Mouse (Mus musculus): ENCODE data around the gene Myh10.

The Myh10 gene

DNA sequence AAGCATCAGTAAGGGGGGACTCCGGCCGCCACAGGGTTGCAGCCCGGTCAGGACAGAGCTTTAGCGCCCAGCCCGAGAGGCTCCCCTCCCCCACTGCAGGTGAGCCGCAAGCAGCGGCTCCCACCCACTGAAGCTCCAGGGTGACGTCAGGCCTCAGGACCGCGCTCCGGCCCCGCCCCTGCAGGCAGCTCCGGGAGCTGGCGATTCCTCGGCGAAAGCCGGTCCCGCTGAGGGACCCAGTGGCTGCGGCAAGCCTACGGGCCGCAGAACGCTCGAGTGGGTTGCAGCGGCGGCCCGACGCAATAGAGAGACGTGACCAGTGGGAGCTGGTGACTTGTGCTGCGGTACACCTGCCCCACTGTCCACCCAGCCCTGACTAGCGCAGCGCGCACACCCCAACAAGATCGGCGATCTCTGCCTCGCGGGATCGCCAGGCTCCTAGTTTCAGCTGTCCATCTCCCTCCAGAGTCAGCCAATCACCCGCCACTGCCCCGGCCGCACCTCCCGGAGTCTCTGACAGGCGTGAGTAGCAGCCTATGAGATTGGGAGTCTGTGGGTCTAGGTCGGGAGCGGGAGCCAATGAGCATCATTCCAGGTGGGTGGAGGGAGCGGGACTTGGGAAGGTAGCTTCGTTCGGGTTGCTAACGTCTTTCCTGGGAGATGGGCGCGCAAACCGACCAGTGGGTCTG is at the start of gene Myh10:
Gene Myh10, plus strand, starts transcription at position 239 of the 689 bp plus-strand sequence.
- peak; percentile 99 for DNase-seq

DNA sequence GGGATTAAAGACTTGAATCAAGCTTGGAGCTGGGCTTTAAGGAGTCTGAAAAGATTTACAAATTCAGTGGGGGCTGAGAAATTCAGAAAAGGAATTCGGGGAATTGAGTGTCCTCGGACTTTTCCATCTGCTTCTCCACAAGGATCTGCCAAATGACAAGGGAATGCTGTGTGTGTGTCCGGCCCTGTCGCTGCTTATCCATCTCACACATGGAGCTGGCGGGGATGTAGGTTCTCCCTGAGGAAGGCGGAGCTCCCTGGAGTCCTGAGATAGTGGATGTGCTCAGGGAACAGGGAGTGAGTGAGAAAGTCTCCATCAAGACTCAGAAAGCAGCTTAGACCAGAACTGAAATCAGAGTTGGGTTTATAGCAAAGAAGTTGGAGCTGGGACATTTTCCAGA is 46.6 kb upstream of the Myh10 start:
- peak; percentile 54 for DNase-seq

DNA sequence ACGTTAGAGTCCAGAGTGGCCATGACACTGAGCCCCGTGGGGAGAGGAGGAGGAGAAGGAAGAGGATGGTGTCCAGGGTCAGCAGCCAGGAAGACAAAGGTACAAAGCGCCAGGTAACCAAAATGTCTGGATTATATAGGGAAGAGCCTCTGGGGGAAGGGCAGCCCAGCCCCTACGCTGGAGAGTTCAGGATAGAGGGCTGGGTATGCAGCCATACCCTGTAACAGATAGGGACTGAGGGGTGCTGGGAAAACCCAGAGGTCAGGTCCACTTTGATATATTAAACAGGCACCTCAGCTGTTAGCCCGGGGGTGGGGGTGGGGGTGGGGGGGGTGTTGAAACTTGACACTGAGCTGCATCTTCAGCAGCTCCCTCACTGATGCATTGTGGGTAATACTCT is 43.6 kb upstream of the Myh10 start:
- DNase-seq, result no peak

DNA sequence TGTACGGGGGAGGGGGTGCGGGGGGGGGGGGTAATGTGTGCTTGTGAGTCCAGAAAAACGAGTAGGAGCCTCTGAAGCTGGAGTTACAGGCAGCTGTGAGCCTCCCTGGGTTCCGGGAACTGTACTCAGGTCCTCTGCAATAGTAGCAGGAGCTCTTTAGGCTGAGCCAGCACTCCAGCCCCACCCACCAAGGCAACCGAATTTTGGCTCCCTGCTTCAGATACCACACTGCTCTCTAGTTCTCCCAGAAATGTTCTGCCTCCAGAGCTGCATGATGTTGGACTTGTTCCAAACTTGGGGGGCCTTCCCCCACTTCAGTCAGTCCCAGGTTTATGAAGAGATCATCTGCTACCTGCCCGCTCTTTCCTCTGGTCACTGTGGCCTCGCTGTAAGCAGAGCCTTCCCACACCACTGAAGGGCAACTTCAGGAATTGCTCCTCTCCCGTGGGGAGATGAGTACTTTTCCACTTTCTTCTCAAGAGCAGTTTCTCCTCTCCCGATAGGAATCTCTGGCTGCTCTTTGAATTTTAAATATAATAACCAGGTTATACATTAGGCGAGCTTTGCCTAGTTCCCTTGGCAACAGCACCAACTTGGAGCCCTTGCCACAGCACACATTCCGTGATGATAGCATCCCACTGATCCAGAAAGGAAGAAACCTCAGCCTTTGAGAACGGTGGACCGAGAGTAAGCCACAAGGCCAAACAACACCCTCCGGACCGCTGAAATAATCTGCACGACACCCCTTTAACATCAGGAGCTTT is 42.8 kb upstream of the Myh10 start:
- no peak for DNase-seq

DNA sequence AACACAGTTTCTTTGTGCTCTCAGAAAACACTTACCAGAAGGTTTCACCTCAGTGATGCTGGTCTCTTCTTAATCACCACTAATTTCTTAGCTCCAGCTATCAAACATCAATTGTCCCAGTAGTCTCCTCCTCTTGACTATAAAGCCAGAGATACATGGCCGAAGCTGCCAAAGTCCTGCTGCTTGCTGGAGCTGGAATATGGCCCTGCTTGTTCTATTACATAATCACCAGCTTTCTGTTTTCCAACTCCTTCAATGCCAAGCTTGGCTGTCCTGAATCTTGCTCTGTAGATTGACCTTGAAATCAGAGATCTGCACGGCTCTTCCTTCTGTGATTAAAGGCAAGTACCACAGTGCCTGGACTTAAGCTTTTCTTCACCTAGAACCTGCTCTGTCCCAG is 39.8 kb upstream of the Myh10 start:
- peak; percentile 33 for DNase-seq

DNA sequence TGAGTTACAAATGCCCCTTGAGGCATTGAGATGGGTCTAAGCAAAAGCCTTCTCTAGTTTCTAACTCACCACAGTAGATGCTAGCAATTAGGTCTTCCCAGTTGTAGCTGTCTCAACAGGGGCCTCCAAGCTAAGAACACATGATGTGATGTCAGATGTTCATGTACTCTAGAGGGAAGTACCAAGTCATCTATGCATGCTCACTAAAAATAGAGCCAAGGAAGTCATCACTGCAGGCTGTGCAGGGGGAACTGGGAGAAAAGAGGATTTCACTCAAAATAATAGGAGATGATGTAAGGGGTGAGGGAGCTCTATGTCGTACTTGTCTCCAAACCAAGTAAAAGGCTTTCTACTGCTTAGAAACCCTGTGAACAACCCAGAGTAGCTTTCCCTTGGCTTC is 35.8 kb upstream of the Myh10 start:
- DNase-seq, result no peak

DNA sequence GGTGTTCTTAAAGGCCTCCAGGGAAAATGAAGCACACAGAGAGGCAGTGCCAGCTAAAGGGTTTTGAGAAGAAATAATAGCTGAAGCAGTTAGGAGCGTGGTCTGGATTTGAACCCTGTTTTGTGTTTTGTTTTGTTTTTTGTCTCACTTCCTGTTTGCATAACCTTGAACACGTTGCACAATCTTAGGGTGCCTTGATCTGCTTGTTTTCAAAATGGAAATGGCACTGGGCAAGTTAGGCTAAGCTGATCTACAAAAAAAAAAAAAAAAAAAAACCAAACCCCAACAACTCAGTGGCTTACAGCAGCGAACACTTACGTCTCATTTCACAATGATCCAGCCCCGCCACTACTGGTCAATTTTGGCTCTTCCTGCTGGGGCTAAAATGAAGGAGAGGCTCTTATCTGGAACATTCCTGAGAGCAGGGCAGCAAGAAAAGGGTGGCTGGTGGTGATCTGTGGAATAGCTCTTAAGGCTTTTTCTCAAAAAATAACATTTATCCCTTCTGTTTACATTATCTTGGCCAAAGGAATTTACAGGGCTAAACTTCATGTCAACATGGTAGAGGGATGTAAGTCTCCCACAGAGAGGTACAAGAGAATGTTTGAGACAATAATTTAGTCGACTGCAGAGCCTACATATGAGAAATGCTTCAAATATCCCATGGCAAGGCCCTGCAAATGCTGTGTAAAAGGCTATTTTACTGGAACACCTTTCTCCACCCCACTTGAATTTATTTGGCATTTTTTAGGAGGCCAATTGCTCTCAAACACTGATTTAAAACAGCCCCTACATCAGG is 34.3 kb upstream of the Myh10 start:
- DNase-seq, result peak; percentile 49

DNA sequence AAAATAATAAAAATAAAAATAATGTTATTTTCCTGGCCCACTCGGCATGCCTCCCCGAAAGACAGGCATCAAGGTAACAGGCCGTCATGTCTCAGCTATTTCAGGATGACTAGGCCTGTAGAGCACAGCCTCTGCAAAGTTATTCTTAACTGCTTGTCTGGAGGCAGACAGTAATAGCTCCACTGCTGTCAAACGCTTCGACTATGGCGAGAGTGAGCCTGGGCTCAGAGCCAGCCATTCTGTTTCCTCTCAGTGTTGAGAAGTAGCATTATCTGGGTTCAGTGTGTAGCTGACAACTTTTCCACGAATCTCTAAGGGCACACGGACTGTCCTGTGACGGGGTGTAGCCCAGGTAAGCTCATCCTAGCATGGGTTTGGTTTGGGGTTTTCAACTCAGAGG is 33.5 kb upstream of the Myh10 start:
- DNase-seq, result peak; percentile 64

DNA sequence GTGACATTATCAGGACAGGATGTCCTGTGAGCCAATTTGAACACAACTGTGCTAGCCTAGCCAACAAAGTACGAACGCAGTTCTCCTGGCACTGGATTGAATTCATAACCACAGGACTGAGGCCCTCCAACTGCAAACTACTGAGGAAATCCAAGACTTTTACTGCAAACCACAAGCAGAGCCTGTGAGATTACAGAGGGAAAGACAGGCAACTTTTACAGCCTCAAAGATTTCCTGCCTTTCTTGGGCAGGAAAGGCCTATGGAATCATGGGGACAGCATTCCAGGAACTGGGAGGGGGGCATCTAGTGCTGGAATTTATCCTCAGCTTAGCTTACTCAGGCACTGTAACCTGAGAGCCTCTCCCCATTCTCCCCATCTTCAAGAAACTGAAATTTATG is 26.0 kb upstream of the Myh10 start:
- DNase-seq, result no peak

DNA sequence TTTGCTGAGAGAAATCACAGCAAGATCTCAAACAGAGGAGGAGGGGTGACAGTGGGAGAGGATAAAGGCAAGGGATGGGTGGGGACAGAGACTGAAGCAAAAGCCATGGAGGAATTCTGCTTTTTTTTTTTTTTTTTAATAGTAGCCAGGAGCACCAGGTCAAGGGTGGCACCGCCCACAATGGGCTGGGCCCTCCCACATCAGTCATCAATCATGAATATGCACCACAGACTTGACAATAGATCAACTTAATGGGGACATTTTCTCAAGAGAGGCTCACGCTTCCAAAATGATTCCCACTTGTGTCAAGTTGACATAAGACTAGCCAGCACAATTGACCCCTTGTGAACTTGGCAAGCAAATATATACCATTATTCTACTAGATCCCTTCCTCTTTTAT is 25.1 kb upstream of the Myh10 start:
- no peak for DNase-seq

DNA sequence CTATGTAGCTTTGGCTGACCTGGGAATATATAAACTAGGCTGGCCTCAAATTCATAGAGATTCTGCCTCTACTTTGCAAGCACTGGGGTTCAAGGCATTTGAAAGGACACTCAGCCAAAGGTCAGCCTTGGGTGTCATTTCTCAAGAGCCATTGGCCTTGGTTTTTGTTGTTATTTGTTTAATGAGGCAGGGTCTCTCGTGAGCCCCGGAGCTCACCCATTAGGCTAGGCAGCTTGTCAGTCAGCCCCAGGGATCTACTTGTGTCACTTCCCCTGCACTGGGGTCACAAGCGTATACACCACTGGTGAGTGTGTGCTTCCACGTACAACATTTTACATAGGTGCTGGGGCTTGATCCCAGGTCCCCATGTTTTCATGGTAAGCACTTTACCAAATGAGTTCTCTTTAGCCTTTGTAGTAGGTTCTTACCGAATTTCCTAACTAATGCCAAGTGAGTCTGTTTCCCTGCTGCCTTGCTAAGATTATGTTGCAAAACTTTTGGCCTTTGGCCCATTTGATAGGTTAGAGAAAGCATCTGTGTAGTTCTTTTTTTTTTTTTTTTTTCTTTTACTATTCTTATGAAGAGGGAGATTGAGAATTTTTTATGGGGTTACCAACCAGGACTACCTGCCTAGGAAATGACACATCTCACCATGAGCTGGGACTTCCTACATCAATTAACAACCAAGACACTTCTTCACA is 18.9 kb upstream of the Myh10 start:
- DNase-seq, result peak; percentile 85

DNA sequence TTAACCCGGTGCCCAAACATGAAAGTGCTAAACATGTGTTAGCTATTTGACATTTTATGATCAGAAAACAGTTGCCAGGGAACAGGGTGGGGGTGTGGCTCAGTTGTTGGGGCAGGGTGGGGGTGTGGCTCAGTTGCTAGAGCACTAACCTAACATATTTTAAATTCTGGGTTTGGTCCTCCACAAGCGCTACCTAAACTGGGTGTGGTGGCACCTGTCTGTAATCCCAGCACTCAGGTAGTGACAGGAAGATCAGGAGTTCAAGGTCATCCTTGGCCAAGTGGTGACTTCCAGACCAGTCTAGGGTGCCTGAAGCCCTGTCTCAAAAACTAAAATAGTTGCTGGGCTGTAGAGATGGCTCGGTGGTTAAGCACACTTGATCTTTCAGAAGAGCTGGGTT is 17.3 kb upstream of the Myh10 start:
- no peak for DNase-seq

DNA sequence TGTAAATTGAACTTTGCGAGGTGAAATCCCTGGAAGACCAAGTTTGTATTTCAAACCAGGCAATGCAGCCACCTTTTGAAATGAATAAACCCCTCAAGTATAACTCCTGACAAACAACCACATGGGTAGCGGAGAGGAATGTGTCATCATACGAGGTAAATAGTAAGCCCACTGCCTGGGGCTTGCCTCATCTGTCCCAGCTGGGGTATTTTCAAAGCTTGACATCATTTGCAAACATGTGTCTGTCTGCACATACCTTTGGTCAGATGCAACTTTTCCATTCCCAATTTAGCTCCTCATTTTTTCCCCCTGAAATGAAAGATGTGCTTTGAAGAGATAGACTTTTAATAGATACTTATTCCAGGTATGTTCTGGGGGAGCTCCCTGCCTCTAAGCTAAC is 16.7 kb upstream of the Myh10 start:
- no peak for DNase-seq

DNA sequence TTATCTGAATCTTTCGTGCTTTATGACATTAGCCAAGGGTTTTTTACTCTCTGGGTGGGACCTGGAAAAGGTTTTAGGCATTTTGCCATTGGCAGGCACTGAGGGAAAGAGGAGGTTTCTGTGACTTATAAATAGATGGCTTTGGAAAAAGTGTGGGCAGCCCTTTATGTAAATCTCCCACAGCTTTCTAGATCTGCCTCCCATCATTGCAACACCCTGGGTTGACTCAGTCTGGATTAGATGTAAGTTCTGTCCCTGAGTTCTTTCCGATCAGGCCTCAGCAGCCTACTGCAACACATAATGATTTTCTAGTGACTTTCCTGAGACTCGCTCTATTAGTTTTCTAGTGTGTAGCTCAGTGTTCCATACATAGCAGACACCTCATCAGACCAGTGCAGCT is 16.1 kb upstream of the Myh10 start:
- DNase-seq, result peak; percentile 36

DNA sequence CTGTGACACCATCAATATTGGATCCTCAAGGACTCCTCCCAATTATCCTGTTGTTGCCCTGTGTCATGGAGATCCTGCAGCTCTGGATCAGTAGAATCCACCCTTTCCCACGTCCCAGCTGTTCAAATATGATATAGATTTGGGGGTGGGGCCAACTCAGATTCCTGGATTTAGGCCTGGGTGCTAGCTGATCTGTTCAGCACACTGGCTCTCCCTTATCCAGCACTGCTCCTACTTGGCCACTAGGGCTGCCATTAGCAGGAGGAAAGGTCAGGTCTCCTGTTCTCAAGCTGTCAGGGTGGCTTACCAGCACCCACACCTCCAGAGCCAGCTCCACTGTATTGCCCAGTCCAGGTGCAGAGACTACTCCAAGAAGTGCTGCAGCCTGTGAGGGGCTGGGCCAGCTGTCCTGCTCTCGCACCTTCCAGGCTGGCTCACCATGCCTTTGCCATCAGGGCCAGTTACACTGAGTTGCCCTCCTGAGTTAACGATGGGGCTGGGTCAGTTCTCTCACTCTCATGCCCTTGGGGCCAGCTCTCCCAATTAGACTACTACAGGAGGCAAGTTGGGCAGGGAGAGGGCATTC is 10.0 kb upstream of the Myh10 start:
- DNase-seq, result no peak

DNA sequence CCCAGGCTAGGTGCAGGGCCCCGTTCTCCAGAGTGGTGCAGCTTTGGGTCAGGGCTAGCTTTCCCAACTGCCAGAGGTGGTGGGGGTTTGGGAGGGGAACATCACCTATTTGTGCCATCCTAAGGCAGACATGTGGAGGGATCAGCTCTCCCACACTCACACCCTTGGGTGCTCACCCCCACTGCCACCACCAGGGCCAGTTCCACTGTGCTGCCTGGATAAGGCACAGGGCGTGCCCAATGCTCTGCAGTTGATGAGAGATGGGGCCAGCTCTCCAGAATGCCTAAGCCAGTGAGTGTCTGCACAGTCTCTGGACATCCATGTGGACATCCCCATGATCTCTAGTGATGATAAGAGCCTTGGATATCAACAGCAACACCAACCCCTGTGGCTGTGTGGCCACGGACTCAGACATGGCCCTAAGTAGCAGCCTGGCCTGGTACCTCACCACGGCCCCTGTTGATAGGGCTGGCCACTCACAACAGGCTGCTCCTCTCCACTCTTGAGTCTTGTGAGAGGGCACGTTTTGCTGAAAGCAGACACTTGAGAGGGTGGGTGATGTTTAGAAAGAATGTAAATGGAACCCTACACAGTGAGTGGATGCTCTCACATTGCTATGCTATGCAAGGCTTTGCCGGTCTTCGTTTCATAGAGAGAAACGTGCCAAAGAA is 9.1 kb upstream of the Myh10 start:
- no peak for DNase-seq

DNA sequence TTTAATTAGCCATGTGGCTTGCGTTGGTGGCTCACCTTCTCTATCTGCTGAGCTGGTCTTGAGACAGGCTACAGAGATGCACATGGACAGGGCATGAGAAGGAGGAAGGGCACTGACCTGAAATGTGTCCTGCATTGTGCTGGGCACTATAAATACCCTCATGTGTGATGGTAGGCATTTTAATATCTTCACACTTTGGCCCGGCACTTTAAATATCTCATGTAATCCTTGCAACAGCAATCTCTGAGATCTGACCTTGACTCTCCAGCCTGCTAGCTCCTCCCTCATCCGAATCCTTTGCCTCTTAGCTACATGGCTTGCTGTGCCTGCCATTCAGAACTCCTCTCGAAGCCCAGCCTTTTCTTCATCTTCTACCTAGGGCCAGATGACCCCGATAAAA is 5.4 kb upstream of the Myh10 start:
- no peak for DNase-seq

DNA sequence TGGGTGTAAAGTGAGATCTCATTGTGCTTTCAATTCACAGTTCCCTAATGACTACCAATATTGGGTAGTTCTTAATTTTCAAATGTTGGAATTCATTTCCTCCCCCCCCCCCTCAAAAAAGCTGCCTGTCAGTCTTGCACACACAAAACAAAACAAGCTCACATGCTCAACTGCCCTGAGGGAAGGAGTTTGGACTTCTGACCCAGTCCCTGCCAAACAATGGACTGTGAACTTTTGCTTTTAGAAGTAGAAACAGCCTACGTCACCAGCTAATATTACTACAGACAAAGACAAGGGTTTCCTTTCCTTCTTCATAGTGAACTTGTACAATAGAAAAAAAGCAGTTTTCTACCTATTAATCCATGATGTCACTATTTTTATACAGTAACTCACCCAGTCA is 2.1 kb upstream of the Myh10 start:
- no peak for DNase-seq

DNA sequence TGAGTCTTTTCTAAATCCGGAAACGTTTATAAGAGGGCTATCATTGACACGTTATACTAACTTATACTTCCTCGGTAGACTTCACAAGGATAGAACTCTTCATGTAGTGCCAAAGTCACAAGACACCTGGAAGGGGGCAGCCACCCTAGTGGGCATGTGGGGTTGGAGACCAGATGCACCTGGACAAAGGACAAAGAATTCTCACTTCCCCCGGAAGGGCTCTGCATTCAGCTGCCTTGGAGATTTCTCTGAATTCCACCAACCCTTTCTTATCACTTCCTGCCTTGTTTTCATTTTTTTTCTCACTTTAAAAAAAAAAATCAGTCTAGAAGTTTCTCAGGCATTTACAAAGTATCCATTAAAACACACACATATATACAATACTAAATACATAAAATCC is 894 bp upstream of the Myh10 start:
- DNase-seq, result no peak

DNA sequence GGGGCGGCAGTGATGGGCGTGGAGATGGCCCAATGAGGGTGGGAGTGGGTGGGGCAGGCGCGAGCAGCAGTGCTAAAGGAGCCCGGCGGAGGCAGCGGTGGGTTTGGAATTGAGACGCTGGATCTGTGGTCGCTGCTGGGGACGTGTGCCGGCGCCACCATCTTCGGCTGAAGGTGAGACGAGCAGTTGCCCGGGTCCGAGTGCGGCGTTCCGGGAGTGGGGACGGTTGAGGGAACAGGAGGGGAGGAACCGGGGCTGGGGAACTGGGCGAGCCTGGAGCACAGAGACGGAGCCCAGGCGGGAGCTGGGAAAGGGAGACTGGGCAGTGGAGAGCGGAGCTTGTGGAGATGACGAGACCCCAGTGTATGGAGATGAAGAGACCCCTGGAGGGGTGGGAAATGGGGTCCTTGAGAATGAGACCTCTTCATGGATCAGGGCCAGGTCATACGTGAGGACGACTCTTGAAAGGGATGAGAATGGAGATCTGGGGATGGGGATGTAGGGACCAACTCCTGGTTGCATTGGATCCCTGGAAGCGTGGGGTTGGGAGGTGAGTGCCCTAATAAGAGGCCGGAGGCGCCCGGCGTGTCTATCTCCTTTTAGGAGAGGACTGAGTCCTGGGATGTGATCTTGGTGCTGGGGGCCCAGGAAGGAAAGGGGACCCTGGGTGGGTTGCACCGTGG is 792 bp downstream of the Myh10 start:
- DNase-seq, result no peak

DNA sequence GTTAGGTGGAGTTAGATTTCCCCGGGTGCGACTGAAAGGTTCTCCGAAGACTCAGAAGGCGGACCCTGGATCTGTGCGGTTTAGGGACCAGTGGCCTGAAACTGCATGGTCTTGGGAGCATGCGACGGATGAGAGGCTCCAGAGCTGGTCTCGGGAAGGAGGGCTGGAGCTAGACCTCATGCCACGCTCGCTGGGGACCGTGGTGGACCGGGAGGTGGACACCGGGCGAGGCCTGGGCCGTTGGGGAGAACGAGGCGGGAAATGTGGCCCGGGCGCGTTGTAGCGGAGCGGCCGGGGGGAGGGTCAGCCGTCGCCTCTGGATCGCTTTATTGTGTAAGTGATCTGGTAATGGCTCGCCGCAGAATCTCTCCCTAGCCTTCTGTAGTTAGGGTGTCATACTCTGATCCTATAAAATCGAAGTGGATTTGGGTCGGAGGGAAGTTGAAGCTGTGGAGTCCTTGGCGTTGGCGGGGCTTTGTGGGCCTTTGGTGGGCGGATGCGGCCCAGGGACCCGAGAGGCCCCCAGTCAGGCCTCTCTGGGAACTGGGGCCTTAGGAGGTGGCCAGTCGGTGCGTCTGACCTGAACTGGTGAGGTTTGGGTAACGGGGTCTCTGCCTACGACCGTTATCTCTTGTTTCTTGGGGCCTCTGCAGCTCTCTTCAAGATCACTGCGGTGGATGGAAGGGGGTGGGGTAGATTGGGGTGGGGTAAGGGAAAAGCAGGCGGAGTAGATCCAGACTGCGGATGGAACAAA is 1.5 kb downstream of the Myh10 start:
- DNase-seq, result no peak

All from lung, postnatal 36 days (tissue).